Mouse (Mus musculus) megakaryocyte, embryonic 14.5 days (primary cell): ENCODE results near the gene Dmp1.

Experiments used
- FLI1 ChIP-seq: IDR thresholded peaks from 2 replicates; pipeline ENCODE4 v1.6.1; 2012; ENCODE audit warnings: low read length, inconsistent platforms, mixed read lengths
- GATA1 ChIP-seq: IDR thresholded peaks from 3 replicates; pipeline ENCODE4 v1.6.1; 2012; ENCODE audit warnings: mixed read lengths, low read length, inconsistent platforms, borderline replicate concordance

DNA sequence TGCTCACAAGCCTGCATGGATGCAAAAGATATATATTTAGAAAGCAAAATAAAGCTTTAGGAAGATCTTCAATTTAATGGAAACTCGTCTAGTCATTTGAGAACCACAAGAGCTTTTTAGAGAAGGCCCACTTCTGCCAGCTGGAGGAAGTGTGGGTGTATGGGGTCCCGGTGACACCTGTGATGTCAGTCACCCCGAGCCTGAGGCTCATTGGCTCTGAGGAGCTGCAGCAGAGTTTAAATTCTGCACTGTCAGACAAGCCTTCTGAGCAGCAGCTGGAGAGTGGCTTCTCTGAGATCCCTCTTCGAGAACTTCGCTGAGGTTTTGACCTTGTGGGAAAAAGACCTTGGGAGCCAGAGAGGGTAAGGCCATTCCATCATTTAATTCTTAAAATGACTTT, at the start of gene Dmp1:
- TF ChIP-seq GATA1 (no peak), FLI1 (no peak)
